Mouse (Mus musculus) layer of hippocampus, adult 9-10 months (tissue): ENCODE measurements around the gene Dnah7b.
"Not testable (repeated sequence)": the region's sequence is repeated elsewhere in the genome, so short reads cannot be mapped to it uniquely, and the experiment has no call there.

ENCODE experiments used
- DNase-seq: peaks from one replicate; pipeline ENCODE4 v3.0.0; 2022; ENCODE audit warnings: low spot score

Gene Dnah7b

GRCm38 (mm10) chr1:46066015-46066414 is at the start of gene Dnah7b:
Gene Dnah7b, plus strand, starts transcription at chr1:46066315.
- no peak for DNase-seq

- DNase-seq = peak; percentile 16
Measured at GRCm38 (mm10) chr1:46018382-46018977, 47.6 kb upstream of the Dnah7b start.

GRCm38 (mm10) chr1:46022262-46022661 is 43.9 kb upstream of the Dnah7b start:
- DNase-seq = peak; percentile 26

- no peak for DNase-seq
Measured at GRCm38 (mm10) chr1:46031993-46032555, 34.0 kb upstream of the Dnah7b start.

GRCm38 (mm10) chr1:46048188-46048587 is 17.9 kb upstream of the Dnah7b start:
- no peak for DNase-seq

GRCm38 (mm10) chr1:46066484-46067251 is 553 bp downstream of the Dnah7b start:
- peak; percentile 18 for DNase-seq

- DNase-seq = not testable (repeated sequence)
Measured at GRCm38 (mm10) chr1:46068787-46069186, 2.7 kb downstream of the Dnah7b start.

- DNase-seq = no peak
Measured at GRCm38 (mm10) chr1:46077891-46078290, 11.8 kb downstream of the Dnah7b start.

- DNase-seq = no peak
Measured at GRCm38 (mm10) chr1:46100484-46100883, 34.4 kb downstream of the Dnah7b start.

GRCm38 (mm10) chr1:46112606-46113005 is 46.5 kb downstream of the Dnah7b start:
- not testable (repeated sequence) for DNase-seq

- not testable (repeated sequence) for DNase-seq
Measured at GRCm38 (mm10) chr1:46117179-46117578, 51.1 kb downstream of the Dnah7b start.

GRCm38 (mm10) chr1:46128058-46128457 is 61.9 kb downstream of the Dnah7b start:
- DNase-seq = no peak

- not testable (repeated sequence) for DNase-seq
Measured at GRCm38 (mm10) chr1:46196835-46197234, 130.7 kb downstream of the Dnah7b start.

GRCm38 (mm10) chr1:46201169-46201568 is 135.1 kb downstream of the Dnah7b start:
- DNase-seq = not testable (repeated sequence)

- not testable (repeated sequence) for DNase-seq
Measured at GRCm38 (mm10) chr1:46210014-46210588, 144.0 kb downstream of the Dnah7b start.

- DNase-seq = not testable (repeated sequence)
Measured at GRCm38 (mm10) chr1:46222704-46223103, 156.6 kb downstream of the Dnah7b start.

GRCm38 (mm10) chr1:46226136-46226535 is 160.0 kb downstream of the Dnah7b start:
- DNase-seq = not testable (repeated sequence)

GRCm38 (mm10) chr1:46268841-46269240 is 202.7 kb downstream of the Dnah7b start:
- DNase-seq = not testable (repeated sequence)

GRCm38 (mm10) chr1:46271927-46272326 is 205.8 kb downstream of the Dnah7b start:
- DNase-seq = no peak

GRCm38 (mm10) chr1:46278057-46278910 is 212.2 kb downstream of the Dnah7b start:
- not testable (repeated sequence) for DNase-seq

GRCm38 (mm10) chr1:46278911-46279565 is 212.9 kb downstream of the Dnah7b start:
- DNase-seq = not testable (repeated sequence)
